Mouse (Mus musculus): ENCODE results near the gene Cldn8.

GRCm38 (mm10) chr16:88575885-88576679 is 13.1 kb upstream of the Cldn8 start:
- no peak for TF ChIP-seq POLR2A (IDR thresholded peaks at IDR 0.05; ENCODE audit: borderline replicate concordance, extremely low read depth, insufficient read depth, insufficient read length, poor library complexity, severe bottlenecking)
- TF ChIP-seq CTCF (IDR thresholded peaks at IDR 0.05; ENCODE audit: borderline replicate concordance, extremely low read depth, insufficient read depth, insufficient read length): no peak
